8 mouse cellular contexts compared by ENCODE assay signal in genomic region chr4:103120028-103120384, GRCm38 (mm10). TPM values are rescaled to one million over a fixed set of nuclear protein-coding genes. Genes with fewer than 3 reads are reported as not detected.
DNase-seq lines count a peak whose midpoint lies in the region; ATAC-seq and TF ChIP-seq lines count a peak whose summit lies in the region.

No protein-coding gene starts in this region.

- peak overlapping the region; percentile 67 for H3K4me3 ChIP-seq in layer of hippocampus, adult 2 months
- peak overlapping the region; percentile 98 for H3K4me3 ChIP-seq in bone marrow, adult 2 months (replicated peaks; ENCODE audit: control insufficient read depth, low read depth, low read length)
- H3K4me3 ChIP-seq in hindbrain, embryonic 15.5 days, result peak overlapping the region; percentile 92
- peak overlapping the region; percentile 61 for H3K4me3 ChIP-seq in midbrain, embryonic 16.5 days (ENCODE audit: low read depth, low read length)

- TF ChIP-seq CTCF in layer of hippocampus, adult 2 months (conservative IDR thresholded peaks at IDR 0.05), result no peak
- no peak for TF ChIP-seq CTCF in bone marrow, adult 2 months (IDR thresholded peaks at IDR 0.05; ENCODE audit: control insufficient read depth, insufficient read depth, low read length)

- peak overlapping the region; percentile 75 for H3K9ac ChIP-seq in hindbrain, embryonic 15.5 days
- peak overlapping the region; percentile 72 for H3K9ac ChIP-seq in midbrain, embryonic 16.5 days (ENCODE audit: low read depth, low read length)

- no peak for DNase-seq in layer of hippocampus, adult 2 months (ENCODE audit: low spot score in 2 of 2)
- no peak for DNase-seq in layer of hippocampus, postnatal 14 days (ENCODE audit: low spot score in 2 of 2)
- no peak for DNase-seq in right cerebral cortex, adult 18-20 months
- no peak for DNase-seq in urinary bladder, postnatal 4 days (ENCODE audit: low spot score in 2 of 2)
- no peak for DNase-seq in ovary, postnatal 10 days (ENCODE audit: low spot score)

- no peak for TF ChIP-seq POLR2A in bone marrow, adult 2 months (IDR thresholded peaks at IDR 0.05; ENCODE audit: borderline replicate concordance, control insufficient read depth, low read depth, low read length)

- H3K4me2 ChIP-seq in hindbrain, embryonic 15.5 days, result peak overlapping the region; percentile 92
- peak overlapping the region; percentile 80 for H3K4me2 ChIP-seq in midbrain, embryonic 16.5 days (ENCODE audit: low read length)

- H3K27me3 ChIP-seq in hindbrain, embryonic 15.5 days, result no peaks in the 10 kb centered on the region
- no peaks in the 10 kb centered on the region for H3K27me3 ChIP-seq in midbrain, embryonic 16.5 days (ENCODE audit: control insufficient read depth, insufficient read depth, low read depth, low read length)

- H3K36me3 ChIP-seq in hindbrain, embryonic 15.5 days, result peaks cover 5% of the 10 kb centered on the region; the same call in 1 of the 2 replicates
- H3K36me3 ChIP-seq in midbrain, embryonic 16.5 days (ENCODE audit: control insufficient read depth, insufficient read depth, low read length), result no peaks in the 10 kb centered on the region

- H3K27ac ChIP-seq in layer of hippocampus, adult 2 months, result peak overlapping the region; percentile 91
- peak overlapping the region; percentile 99 for H3K27ac ChIP-seq in bone marrow, adult 2 months (ENCODE audit: control insufficient read depth, insufficient read depth, low read depth, low read length, poor library complexity)
- peak overlapping the region; percentile 88 for H3K27ac ChIP-seq in hindbrain, embryonic 15.5 days (replicated peaks)
- H3K27ac ChIP-seq in midbrain, embryonic 16.5 days (ENCODE audit: low read length), result peak overlapping the region; percentile 69

- H3K9me3 ChIP-seq in hindbrain, embryonic 15.5 days, result no peaks in the 10 kb centered on the region
- no peaks in the 10 kb centered on the region for H3K9me3 ChIP-seq in midbrain, embryonic 16.5 days (replicated peaks; ENCODE audit: control insufficient read depth, low read length, poor library complexity, severe bottlenecking)

- peaks cover 5% of the 10 kb centered on the region; the same call in 1 of the 2 replicates for H3K4me1 ChIP-seq in bone marrow, adult 2 months (ENCODE audit: control insufficient read depth, insufficient read depth, low read length)
- peaks cover 40% of the 10 kb centered on the region for H3K4me1 ChIP-seq in hindbrain, embryonic 15.5 days (replicated peaks)
- H3K4me1 ChIP-seq in midbrain, embryonic 16.5 days (ENCODE audit: control insufficient read depth, insufficient read depth, low read length), result peaks cover 28% of the 10 kb centered on the region

- no peak for ATAC-seq in hindbrain, embryonic 15.5 days (ENCODE audit: low FRiP score, low read depth)
- ATAC-seq in midbrain, embryonic 16.5 days, result no peak

- WGBS in bone marrow, adult 2 months, result 0% methylated on average over 4 of the region's 4 CpGs
- 15% methylated on average over 4 of the region's 4 CpGs for WGBS in hindbrain, embryonic 15.5 days
- 17% methylated on average over 4 of the region's 4 CpGs for WGBS in midbrain, embryonic 16.5 days

RNA-seq across cellular contexts. Expression of gene Wdr78, which starts 5.7 kb away (rescaled TPM):
- 10 to 100 TPM; 13.9 to 15.8 TPM for total RNA-seq in layer of hippocampus, adult 2 months (2021)
- total RNA-seq in layer of hippocampus, postnatal 14 days (2021), result 10 to 100 TPM in 1 of 2 experiments, 1 to 10 TPM in 1; 10.0 to 16.3 TPM
- polyA plus RNA-seq in bone marrow, adult 2 months (2011; ENCODE audit: insufficient read depth, insufficient read length, low replicate concordance, missing spikeins), result 0.72 and 2.0 TPM in 2 replicates
- polyA plus RNA-seq in hindbrain, embryonic 15.5 days (2015; fragmentation: Nextera tagmentation; extraction: Ambion mirVana), result 5.2 and 6.6 TPM in 2 replicates
- polyA plus RNA-seq in midbrain, embryonic 16.5 days (2015; fragmentation: Nextera tagmentation; extraction: Ambion mirVana), result 5.7 and 6.2 TPM in 2 replicates

RNA-seq across cellular contexts. Expression of gene Mier1, which starts 5.8 kb away (rescaled TPM):
- total RNA-seq in layer of hippocampus, adult 2 months (2021), result 10 to 100 TPM; 51.5 to 55.3 TPM
- 10 to 100 TPM; 47.2 to 47.8 TPM for total RNA-seq in layer of hippocampus, postnatal 14 days (2021)
- 42.3 and 78.0 TPM in 2 replicates for polyA plus RNA-seq in bone marrow, adult 2 months (2011; ENCODE audit: insufficient read depth, insufficient read length, low replicate concordance, missing spikeins)
- polyA plus RNA-seq in hindbrain, embryonic 15.5 days (2015; fragmentation: Nextera tagmentation; extraction: Ambion mirVana), result 26.0 and 30.1 TPM in 2 replicates
- 26.7 and 34.4 TPM in 2 replicates for polyA plus RNA-seq in midbrain, embryonic 16.5 days (2015; fragmentation: Nextera tagmentation; extraction: Ambion mirVana)
